Comparison of ENCODE assay signal across 10 mouse cellular contexts in the genomic region with DNA sequence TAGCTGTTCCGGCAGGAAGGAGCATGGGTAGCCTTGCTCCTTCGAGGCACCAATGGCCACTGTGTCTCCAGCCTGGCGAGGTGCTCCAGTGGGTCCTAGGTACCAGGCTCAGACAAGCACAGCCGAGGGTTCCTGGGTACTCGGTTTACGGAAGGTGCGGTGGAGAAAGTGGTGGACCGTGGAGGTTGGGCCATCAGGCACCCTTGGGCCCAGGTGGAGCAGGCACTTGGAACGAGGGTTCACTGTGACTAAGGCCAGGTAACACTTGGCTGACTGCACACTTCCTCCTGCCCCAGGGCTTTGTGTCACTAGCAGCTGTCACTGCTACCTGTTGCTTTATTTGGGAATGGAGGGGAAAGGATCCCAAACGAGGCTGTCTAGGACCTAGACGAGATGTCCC. TPM values are rescaled to one million over a fixed set of nuclear protein-coding genes. Genes with fewer than 3 reads are reported as not detected.
DNase-seq lines count a peak whose midpoint lies in the region; ATAC-seq lines count a peak whose summit lies in the region.
"Had no signal": no experiment of that assay in that cellular context is flagged by ENCODE, and none has a peak within 500 bp of the region (broad histone marks: within the 10 kb centered on the region; RNA-seq: fewer than 3 reads in every experiment).

No protein-coding gene starts in this region.

- H3K4me1 ChIP-seq in heart, embryonic 13.5 days, result peaks cover 24% of the 10 kb centered on the region
- H3K4me1 ChIP-seq in kidney, embryonic 16.5 days (ENCODE audit: insufficient read depth, low read length), result peaks cover 32% of the 10 kb centered on the region

- H3K9me3 ChIP-seq in heart, embryonic 13.5 days, result no peaks in the 10 kb centered on the region
- H3K9me3 ChIP-seq in kidney, embryonic 16.5 days (ENCODE audit: low read length), result no peaks in the 10 kb centered on the region

- 68% methylated on average over 11 of the region's 11 CpGs for WGBS in heart, embryonic 13.5 days
- WGBS in kidney, embryonic 16.5 days, result 64% methylated on average over 11 of the region's 11 CpGs
- WGBS in macrophage (ENCODE audit: missing documents), result 30% methylated on average over 11 of the region's 11 CpGs

- no peak for DNase-seq in heart, postnatal 14 days
- peak; percentile 24 for DNase-seq in NIH3T3 (ENCODE audit: low read depth)
- no peak for DNase-seq in left cerebral cortex, adult 18-20 months (ENCODE audit: low spot score in 2 of 2)
- DNase-seq: right cerebral cortex, postnatal 25 days had no signal

- intact Hi-C loops in heart, postnatal 14 days (cut with DNase I), result no loop called here

- no peak overlapping the region for H3K27ac ChIP-seq in heart, embryonic 13.5 days (replicated peaks)
- peak overlapping the region; percentile 25; the same call in 1 of the 2 replicates for H3K27ac ChIP-seq in kidney, embryonic 16.5 days (ENCODE audit: low read length)
- peak overlapping the region; percentile 88 for H3K27ac ChIP-seq in macrophage

- H3K4me3 ChIP-seq in heart, embryonic 13.5 days, result no peak overlapping the region
- H3K4me3 ChIP-seq in kidney, embryonic 16.5 days (ENCODE audit: low read length), result peak overlapping the region; percentile 20; the same call in 1 of the 2 replicates
- H3K4me3 ChIP-seq in macrophage (ENCODE audit: inconsistent target), result peak overlapping the region; percentile 69

- ATAC-seq in heart, embryonic 13.5 days (ENCODE audit: extremely low read depth, insufficient number of reproducible peaks, low FRiP score, low TSS enrichment), result no peak
- no peak for ATAC-seq in kidney, embryonic 16.5 days (ENCODE audit: low FRiP score, low TSS enrichment)
- no peak for ATAC-seq in megakaryocyte progenitor cell, adult 5-6 weeks (replicated peaks; ENCODE audit: poor library complexity)
- ATAC-seq in activated CD4-positive, CD25-positive, alpha-beta regulatory T cell, adult 4 months, result no peak

- peaks cover 27% of the 10 kb centered on the region for H3K79me2 ChIP-seq in macrophage (ENCODE audit: inconsistent target)

- no peaks in the 10 kb centered on the region for H3K36me3 ChIP-seq in heart, embryonic 13.5 days
- H3K36me3 ChIP-seq in kidney, embryonic 16.5 days (ENCODE audit: insufficient read depth, low read length), result no peaks in the 10 kb centered on the region
- peaks cover under 1% of the 10 kb centered on the region for H3K36me3 ChIP-seq in macrophage (ENCODE audit: inconsistent target)

- peak overlapping the region; percentile 31 for H3K4me2 ChIP-seq in heart, embryonic 13.5 days
- H3K4me2 ChIP-seq in kidney, embryonic 16.5 days (replicated peaks; ENCODE audit: low read depth, low read length), result peak overlapping the region; percentile 33

- H3K27me3 ChIP-seq in heart, embryonic 13.5 days (replicated peaks), result peaks cover 29% of the 10 kb centered on the region
- no peaks in the 10 kb centered on the region for H3K27me3 ChIP-seq in kidney, embryonic 16.5 days (ENCODE audit: insufficient read depth, low read length)

- H3K9ac ChIP-seq in heart, embryonic 13.5 days, result no peak overlapping the region
- H3K9ac ChIP-seq in kidney, embryonic 16.5 days (replicated peaks; ENCODE audit: low read length), result peak overlapping the region; percentile 9; the same call in 1 of the 2 replicates

RNA-seq across cellular contexts. Expression of a gene that starts 3.6 kb away (rescaled TPM):
- polyA plus RNA-seq in heart, embryonic 13.5 days (2015; fragmentation: Nextera tagmentation; extraction: Ambion mirVana), result 0.51 and 0.89 TPM in 2 replicates
- 1 to 10 TPM; 1.3 to 2.5 TPM for total RNA-seq in heart, postnatal 14 days (2021)
- 3.2 and 3.6 TPM in 2 replicates for polyA plus RNA-seq in kidney, embryonic 16.5 days (2015; fragmentation: Nextera tagmentation; extraction: Ambion mirVana)
- 10 to 100 TPM in 24 of 26 experiments, 1 to 10 TPM in 2; 3.0 to 62.0 (median 39.3) TPM for total RNA-seq in macrophage (2018; cell fraction: chromatin; rRNA removed)
- 10 to 100 TPM in 23 of 26 experiments, 1 to 10 TPM in 3; 4.5 to 22.9 (median 16.5) TPM for total RNA-seq in macrophage (2018; cell fraction: cytosol; rRNA removed)
- 10 to 100 TPM in 23 of 26 experiments, 1 to 10 TPM in 3; 3.7 to 61.7 (median 25.9) TPM for total RNA-seq in macrophage (2018; cell fraction: nucleus; rRNA removed)
- polyA plus RNA-seq in macrophage (2018), result 17.6 to 31.1 TPM (median 18.4 TPM) in 3 replicates
- total RNA-seq in megakaryocyte progenitor cell, adult 5-6 weeks (2015), result 0.25 and 1.6 TPM in 2 replicates
- total RNA-seq in megakaryocyte progenitor cell, adult 5-6 weeks (2017), result 0.95 and 4.1 TPM in 2 replicates
- 10 to 100 TPM in 1 of 2 experiments, 1 to 10 TPM in 1; 8.0 to 18.6 TPM for polyA plus RNA-seq in activated CD4-positive, CD25-positive, alpha-beta regulatory T cell, adult 4 months (2017; shearing (Covaris generic))
- total RNA-seq in left cerebral cortex, adult 18-20 months (2021), result under 1 TPM; 0.45 to 0.72 TPM
- total RNA-seq: midbrain, postnatal 0 days had no signal

RNA-seq across cellular contexts. Expression of a gene that starts 9.0 kb away (rescaled TPM):
- polyA plus RNA-seq in heart, embryonic 13.5 days (2015; fragmentation: Nextera tagmentation; extraction: Ambion mirVana), result 0.57 and 0.79 TPM in 2 replicates
- not detected for total RNA-seq in heart, postnatal 14 days (2021)
- polyA plus RNA-seq in kidney, embryonic 16.5 days (2015; fragmentation: Nextera tagmentation; extraction: Ambion mirVana), result 2.3 and 2.5 TPM in 2 replicates
- total RNA-seq in macrophage (2018; cell fraction: chromatin; rRNA removed), result under 1 TPM in 1 of 26 experiments, not detected in 25; 0.41 TPM
- not detected for total RNA-seq in macrophage (2018; cell fraction: cytosol; rRNA removed)
- not detected for total RNA-seq in macrophage (2018; cell fraction: nucleus; rRNA removed)
- not detected in 3 replicates for polyA plus RNA-seq in macrophage (2018)
- not detected in 2 replicates for total RNA-seq in megakaryocyte progenitor cell, adult 5-6 weeks (2015)
- total RNA-seq in megakaryocyte progenitor cell, adult 5-6 weeks (2017), result not detected in 2 replicates
- not detected for polyA plus RNA-seq in activated CD4-positive, CD25-positive, alpha-beta regulatory T cell, adult 4 months (2017; shearing (Covaris generic))
- 10 to 100 TPM; 72.8 to 99.1 TPM for total RNA-seq in left cerebral cortex, adult 18-20 months (2021)

RNA-seq across cellular contexts. Expression of a gene that starts 42.8 kb away (rescaled TPM):
- 17.0 and 17.1 TPM in 2 replicates for polyA plus RNA-seq in heart, embryonic 13.5 days (2015; fragmentation: Nextera tagmentation; extraction: Ambion mirVana)
- 100 to 1,000 TPM; 102 to 110 TPM for total RNA-seq in heart, postnatal 14 days (2021)
- 13.6 and 14.1 TPM in 2 replicates for polyA plus RNA-seq in kidney, embryonic 16.5 days (2015; fragmentation: Nextera tagmentation; extraction: Ambion mirVana)
- 10 to 100 TPM in 12 of 26 experiments, 1 to 10 TPM in 14; 2.2 to 30.0 (median 9.5) TPM for total RNA-seq in macrophage (2018; cell fraction: chromatin; rRNA removed)
- total RNA-seq in macrophage (2018; cell fraction: cytosol; rRNA removed), result 10 to 100 TPM in 16 of 26 experiments, 1 to 10 TPM in 10; 3.4 to 17.0 (median 10.6) TPM
- 10 to 100 TPM in 9 of 26 experiments, 1 to 10 TPM in 17; 3.6 to 18.8 (median 7.4) TPM for total RNA-seq in macrophage (2018; cell fraction: nucleus; rRNA removed)
- polyA plus RNA-seq in macrophage (2018), result 9.4 to 13.4 TPM (median 12.3 TPM) in 3 replicates
- total RNA-seq in megakaryocyte progenitor cell, adult 5-6 weeks (2015), result 6.4 and 7.7 TPM in 2 replicates
- 6.5 and 7.8 TPM in 2 replicates for total RNA-seq in megakaryocyte progenitor cell, adult 5-6 weeks (2017)
- polyA plus RNA-seq in activated CD4-positive, CD25-positive, alpha-beta regulatory T cell, adult 4 months (2017; shearing (Covaris generic)), result 1 to 10 TPM; 4.2 to 6.4 TPM
- 10 to 100 TPM; 27.1 to 28.1 TPM for total RNA-seq in left cerebral cortex, adult 18-20 months (2021)
